Mouse (Mus musculus) neural tube, embryonic 12.5 days (tissue): ENCODE data around the gene Nsmce4a. TPM values are rescaled to one million over a fixed set of nuclear protein-coding genes. Genes with fewer than 3 reads are reported as not detected.
"Not testable (repeated sequence)": the region's sequence is repeated elsewhere in the genome, so short reads cannot be mapped to it uniquely, and the experiment has no call there.

Experiments used
- ATAC-seq: fragments of 200-750 bp; cut with Nextera tagmentation; 2 replicates; pipeline ENCODE4 v1.8.0; 2017; ENCODE audit warnings: low read depth, mild to moderate bottlenecking, moderate TSS enrichment, moderate library complexity; ENCODE audit not compliant: low FRiP score
- H3K27ac ChIP-seq: fragments of 300-500 bp; sonication (generic); 2 replicates; pipeline ENCODE4 v1.5.1; 2016
- H3K27me3 ChIP-seq: fragments of 300-500 bp; sonication (generic); replicated peaks from 2 replicates; pipeline ENCODE4 v1.6.1; 2016; ENCODE audit warnings: mild to moderate bottlenecking
- H3K36me3 ChIP-seq: fragments of 300-500 bp; sonication (generic); 2 replicates; pipeline ENCODE4 v1.6.1; 2016; ENCODE audit warnings: mild to moderate bottlenecking
- H3K4me1 ChIP-seq: fragments of 300-500 bp; sonication (generic); 2 replicates; pipeline ENCODE4 v1.6.1; 2016
- H3K4me2 ChIP-seq: fragments of 300-500 bp; sonication (generic); replicated peaks from 2 replicates; pipeline ENCODE4 v1.6.1; 2016; ENCODE audit warnings: mild to moderate bottlenecking
- H3K4me3 ChIP-seq: fragments of 300-500 bp; sonication (generic); 2 replicates; pipeline ENCODE4 v1.5.1; 2016
- H3K9ac ChIP-seq: fragments of 300-500 bp; sonication (generic); 2 replicates; pipeline ENCODE4 v1.6.1; 2016; ENCODE audit warnings: mild to moderate bottlenecking
- H3K9me3 ChIP-seq: fragments of 300-500 bp; sonication (generic); 2 replicates; pipeline ENCODE4 v1.6.1; 2016; ENCODE audit warnings: mild to moderate bottlenecking
- WGBS: fragments of 180-500 bp; shearing (Covaris S2); methylation state at CpG from one replicate; pipeline ENCODE4 v1.1.7; 2016; 5-methylcytosine and 5-hydroxymethylcytosine counted together
- polyA plus RNA-seq: library from polyadenylated mRNA; unstranded; fragments of >200 nt; fragmentation: Nextera tagmentation; extraction: Ambion mirVana; gene quantifications from 2 replicates; pipeline ENCODE4 v1.2.1, GENCODE M21; 2016

Nsmce4a gene
- polyA plus RNA-seq, 1 experiment from 2014 or later: 143 TPM

- no peaks in the 10 kb centered on the region for H3K9me3 ChIP-seq
- H3K4me3 ChIP-seq: no peak overlapping the region
- WGBS: 78% methylated on average over 6 of the region's 6 CpGs
- no peak overlapping the region for H3K27ac ChIP-seq
- no peak for ATAC-seq
- no peak overlapping the region for H3K9ac ChIP-seq
- H3K4me1 ChIP-seq: no peaks in the 10 kb centered on the region; the same call in 1 of the 2 replicates
- H3K36me3 ChIP-seq: no peaks in the 10 kb centered on the region
- no peaks in the 10 kb centered on the region for H3K27me3 ChIP-seq
- H3K4me2 ChIP-seq: no peak overlapping the region
Measured at GRCm38 (mm10) chr7:130597546-130597945, 24.6 kb upstream of the Nsmce4a start.

- H3K9me3 ChIP-seq, H3K27ac ChIP-seq, ATAC-seq, H3K27me3 ChIP-seq, H3K36me3 ChIP-seq, H3K9ac ChIP-seq, H3K4me2 ChIP-seq, H3K4me3 ChIP-seq, H3K4me1 ChIP-seq: not testable (repeated sequence)
- WGBS: 61% methylated on average over 9 of the region's 19 CpGs
Measured at GRCm38 (mm10) chr7:130596079-130596855, 23.3 kb upstream of the Nsmce4a start.

- not testable (repeated sequence) for H3K4me2 ChIP-seq, H3K9ac ChIP-seq, H3K36me3 ChIP-seq, H3K9me3 ChIP-seq, H3K4me1 ChIP-seq, H3K27ac ChIP-seq, H3K4me3 ChIP-seq, H3K27me3 ChIP-seq
- WGBS: 40% methylated on average over 9 of the region's 11 CpGs
- peak; percentile 61 for ATAC-seq
Measured at GRCm38 (mm10) chr7:130593375-130594239, 20.7 kb upstream of the Nsmce4a start.

- H3K4me1 ChIP-seq, H3K4me3 ChIP-seq, H3K27ac ChIP-seq, H3K27me3 ChIP-seq, H3K4me2 ChIP-seq, H3K9ac ChIP-seq, ATAC-seq, H3K9me3 ChIP-seq, H3K36me3 ChIP-seq: not testable (repeated sequence)
- WGBS: no CpG with 5 or more reads among the region's 11 CpGs
Measured at GRCm38 (mm10) chr7:130592975-130593374, 20.1 kb upstream of the Nsmce4a start.

GRCm38 (mm10) chr7:130590845-130591437 lies 18.0 kb upstream of the Nsmce4a start:
- Histone ChIP-seq H3K9ac (no peak overlapping the region), H3K4me1 (no peaks in the 10 kb centered on the region; the same call in 1 of the 2 replicates), H3K9me3 (no peaks in the 10 kb centered on the region), H3K27ac (no peak overlapping the region), H3K36me3 (no peaks in the 10 kb centered on the region), H3K4me2 (no peak overlapping the region), H3K4me3 (no peak overlapping the region), H3K27me3 (no peaks in the 10 kb centered on the region)
- WGBS: 82% methylated on average over 8 of the region's 8 CpGs
- no peak for ATAC-seq

- H3K9ac ChIP-seq: no peak overlapping the region
- no peak overlapping the region for H3K4me2 ChIP-seq
- H3K4me3 ChIP-seq: no peak overlapping the region
- H3K27ac ChIP-seq: no peak overlapping the region
- H3K4me1 ChIP-seq: no peaks in the 10 kb centered on the region; the same call in 1 of the 2 replicates
- whole genome bisulfite sequencing: 66% methylated on average over 13 of the region's 13 CpGs
- H3K36me3 ChIP-seq: no peaks in the 10 kb centered on the region
- H3K9me3 ChIP-seq: no peaks in the 10 kb centered on the region
- H3K27me3 ChIP-seq: no peaks in the 10 kb centered on the region
- no peak for ATAC-seq
Measured at GRCm38 (mm10) chr7:130590081-130590828, 17.3 kb upstream of the Nsmce4a start.

- Histone ChIP-seq H3K36me3 (no peaks in the 10 kb centered on the region), H3K9ac (no peak overlapping the region), H3K4me2 (no peak overlapping the region), H3K27me3 (no peaks in the 10 kb centered on the region), H3K4me3 (no peak overlapping the region), H3K9me3 (no peaks in the 10 kb centered on the region), H3K4me1 (no peaks in the 10 kb centered on the region), H3K27ac (no peak overlapping the region)
- 83% methylated on average over 2 of the region's 2 CpGs for WGBS
- no peak for ATAC-seq
Measured at GRCm38 (mm10) chr7:130586521-130587072, 13.7 kb upstream of the Nsmce4a start.

- Histone ChIP-seq H3K4me1 (peaks cover 3% of the 10 kb centered on the region), H3K27me3 (no peaks in the 10 kb centered on the region), H3K4me2 (no peak overlapping the region), H3K9ac (no peak overlapping the region), H3K27ac (no peak overlapping the region), H3K36me3 (no peaks in the 10 kb centered on the region), H3K4me3 (no peak overlapping the region), H3K9me3 (no peaks in the 10 kb centered on the region)
- WGBS: 84% methylated on average over 5 of the region's 5 CpGs
- ATAC-seq: no peak
Measured at GRCm38 (mm10) chr7:130578607-130579006, 5.7 kb upstream of the Nsmce4a start.

GRCm38 (mm10) chr7:130578066-130578465 lies 5.1 kb upstream of the Nsmce4a start:
- H3K9me3 ChIP-seq: no peaks in the 10 kb centered on the region
- no peaks in the 10 kb centered on the region for H3K36me3 ChIP-seq
- no peaks in the 10 kb centered on the region for H3K27me3 ChIP-seq
- 94% methylated on average over 2 of the region's 2 CpGs for WGBS
- no peak for ATAC-seq
- no peak overlapping the region for H3K27ac ChIP-seq
- H3K4me2 ChIP-seq: no peak overlapping the region
- H3K4me1 ChIP-seq: peaks cover 3% of the 10 kb centered on the region
- H3K4me3 ChIP-seq: no peak overlapping the region
- no peak overlapping the region for H3K9ac ChIP-seq

GRCm38 (mm10) chr7:130577388-130578003 lies 4.6 kb upstream of the Nsmce4a start, which contains the start of gene Tacc2:
Tacc2 (plus strand) TSS chr7:130577438.
- no peak for ATAC-seq
- no peaks in the 10 kb centered on the region for H3K36me3 ChIP-seq
- H3K9ac ChIP-seq: no peak within 1 kb of the TSS
- no peaks in the 10 kb centered on the region for H3K9me3 ChIP-seq
- H3K4me3 ChIP-seq: no peak within 1 kb of the TSS
- H3K27ac ChIP-seq: no peak within 1 kb of the TSS
- 0 out of 2 replicates have a peak within 1 kb of the TSS, but pooled peaks have one; percentile 29 for H3K4me2 ChIP-seq
- peaks cover 3% of the 10 kb centered on the region for H3K4me1 ChIP-seq
- H3K27me3 ChIP-seq: no peaks in the 10 kb centered on the region
- whole genome bisulfite sequencing: 55% methylated on average over 15 of the region's 15 CpGs

- WGBS: 39% methylated on average over 10 of the region's 10 CpGs
- no peak for ATAC-seq
Measured at GRCm38 (mm10) chr7:130576981-130577380, 4.1 kb upstream of the Nsmce4a start.

More at GRCm38 (mm10) chr7:130576981-130577380, 4.1 kb upstream of the Nsmce4a start:
- Histone ChIP-seq H3K4me2 (0 out of 2 replicates have a peak overlapping the region, but pooled peaks have one; percentile 29), H3K27me3 (no peaks in the 10 kb centered on the region), H3K36me3 (no peaks in the 10 kb centered on the region), H3K4me3 (no peak overlapping the region), H3K4me1 (peaks cover 3% of the 10 kb centered on the region), H3K9ac (no peak overlapping the region), H3K9me3 (no peaks in the 10 kb centered on the region), H3K27ac (no peak overlapping the region)
